Mouse (Mus musculus) embryonic facial prominence, embryonic 14.5 days (tissue): ENCODE data around the gene Atp6v1fnb. TPM values are rescaled to one million over a fixed set of nuclear protein-coding genes. Genes with fewer than 3 reads are reported as not detected.

ENCODE experiments used
- ATAC-seq: fragments of 200-750 bp; cut with Nextera tagmentation; 2 replicates; pipeline ENCODE4 v1.8.0; 2017; ENCODE audit warnings: low read depth, moderate number of reproducible peaks, moderate TSS enrichment
- DNase-seq: peaks from one replicate; pipeline ENCODE4 v3.0.0-alpha.2; 2015; ENCODE audit warnings: low spot score
- H3K27ac ChIP-seq: fragments of 300-500 bp; sonication (generic); replicated peaks from 2 replicates; pipeline ENCODE4 v1.5.1; 2014; ENCODE audit warnings: low read depth, mild to moderate bottlenecking, low read length, moderate library complexity
- H3K27me3 ChIP-seq: fragments of 300-500 bp; sonication (generic); replicated peaks from 2 replicates; pipeline ENCODE4 v1.6.1; 2014; ENCODE audit warnings: low read length; ENCODE audit not compliant: control insufficient read depth, insufficient read depth
- H3K36me3 ChIP-seq: fragments of 300-500 bp; sonication (generic); 2 replicates; pipeline ENCODE4 v1.6.1; 2014; ENCODE audit warnings: low read length, mixed read lengths; ENCODE audit not compliant: control insufficient read depth, insufficient read depth
- H3K4me1 ChIP-seq: fragments of 300-500 bp; sonication (generic); 2 replicates; pipeline ENCODE4 v1.6.1; 2014; ENCODE audit warnings: antibody characterized with exemption, low read length; ENCODE audit not compliant: control insufficient read depth, insufficient read depth
- H3K4me2 ChIP-seq: fragments of 300-500 bp; sonication (generic); 2 replicates; pipeline ENCODE4 v1.6.1; 2014; ENCODE audit warnings: low read depth, mild to moderate bottlenecking, low read length, moderate library complexity, mixed read lengths
- H3K4me3 ChIP-seq: fragments of 300-500 bp; sonication (generic); 2 replicates; pipeline ENCODE4 v1.5.1; 2014; ENCODE audit warnings: low read depth, mild to moderate bottlenecking, low read length
- H3K9ac ChIP-seq: fragments of 300-500 bp; sonication (generic); 2 replicates; pipeline ENCODE4 v1.6.1; 2014; ENCODE audit warnings: low read depth, mild to moderate bottlenecking, low read length, moderate library complexity, mixed read lengths
- H3K9me3 ChIP-seq: fragments of 300-500 bp; sonication (generic); 2 replicates; pipeline ENCODE4 v1.6.1; 2016; ENCODE audit warnings: low read length; ENCODE audit not compliant: control insufficient read depth
- WGBS: fragments of 180-500 bp; shearing (Covaris S2); extraction: QIAGEN DNeasy Blood & Tissue Kit; methylation state at CpG from one replicate; pipeline ENCODE4 v1.1.7; 2014; 5-methylcytosine and 5-hydroxymethylcytosine counted together
- polyA plus RNA-seq: library from polyadenylated mRNA; unstranded; fragments of >200 nt; fragmentation: Nextera tagmentation; extraction: Ambion mirVana; gene quantifications from 2 replicates; pipeline ENCODE4 v1.2.1, GENCODE M21; 2014

Gene Atp6v1fnb
- polyA plus RNA-seq, 1 experiment from 2014 or later = not detected

GRCm38 (mm10) chr6:29500177-29500576 lies 28.9 kb downstream of the Atp6v1fnb start:
- 91% methylated on average over 7 of the region's 7 CpGs for WGBS
- no peaks in the 10 kb centered on the region for H3K9me3 ChIP-seq
- H3K27me3 ChIP-seq = peaks cover 22% of the 10 kb centered on the region
- ATAC-seq (no peak), DNase-seq (no peak)
- H3K4me3 ChIP-seq = no peak overlapping the region
- H3K27ac ChIP-seq = no peak overlapping the region
- H3K9ac ChIP-seq = no peak overlapping the region
- H3K36me3 ChIP-seq = peaks cover 16% of the 10 kb centered on the region
- H3K4me2 ChIP-seq = no peak overlapping the region
- H3K4me1 ChIP-seq = no peaks in the 10 kb centered on the region

- ATAC-seq = no peak
- peaks cover 16% of the 10 kb centered on the region for H3K36me3 ChIP-seq
Observed at GRCm38 (mm10) chr6:29500810-29501209, 29.6 kb downstream of the Atp6v1fnb start.

GRCm38 (mm10) chr6:29501599-29501998 lies 30.4 kb downstream of the Atp6v1fnb start:
- no peak overlapping the region for H3K9ac ChIP-seq
- 86% methylated on average over 1 of the region's 1 CpGs for WGBS
- ATAC-seq (no peak), DNase-seq (no peak)
- no peak overlapping the region for H3K4me3 ChIP-seq
- H3K4me1 ChIP-seq = peaks cover under 1% of the 10 kb centered on the region; the same call in 1 of the 2 replicates
- H3K27me3 ChIP-seq = peaks cover 11% of the 10 kb centered on the region
- H3K36me3 ChIP-seq = peaks cover 15% of the 10 kb centered on the region
- H3K9me3 ChIP-seq = no peaks in the 10 kb centered on the region
- no peak overlapping the region for H3K27ac ChIP-seq
- H3K4me2 ChIP-seq = no peak overlapping the region

More at GRCm38 (mm10) chr6:29500810-29501209, 29.6 kb downstream of the Atp6v1fnb start:
- H3K27ac ChIP-seq = no peak overlapping the region
- no peak overlapping the region for H3K4me2 ChIP-seq
- 88% methylated on average over 6 of the region's 6 CpGs for WGBS
- peaks cover 19% of the 10 kb centered on the region for H3K27me3 ChIP-seq
- DNase-seq = no peak
- no peak overlapping the region for H3K4me3 ChIP-seq
- H3K9me3 ChIP-seq = no peaks in the 10 kb centered on the region
- no peak overlapping the region for H3K9ac ChIP-seq
- H3K4me1 ChIP-seq = no peaks in the 10 kb centered on the region

- H3K4me2 ChIP-seq = no peak overlapping the region
- no peak overlapping the region for H3K9ac ChIP-seq
- H3K4me1 ChIP-seq = peaks cover 15% of the 10 kb centered on the region; the same call in 1 of the 2 replicates
- no peaks in the 10 kb centered on the region for H3K27me3 ChIP-seq
- no peak overlapping the region for H3K27ac ChIP-seq
- H3K9me3 ChIP-seq = no peaks in the 10 kb centered on the region
- H3K4me3 ChIP-seq = no peak overlapping the region
- DNase-seq (no peak), ATAC-seq (no peak)
- 93% methylated on average over 5 of the region's 5 CpGs for WGBS
- H3K36me3 ChIP-seq = no peaks in the 10 kb centered on the region; the same call in 1 of the 2 replicates
Observed at GRCm38 (mm10) chr6:29505493-29505892, 34.3 kb downstream of the Atp6v1fnb start.

GRCm38 (mm10) chr6:29506834-29507233 lies 35.6 kb downstream of the Atp6v1fnb start:
- Histone ChIP-seq H3K27me3 (no peaks in the 10 kb centered on the region), H3K9me3 (no peaks in the 10 kb centered on the region), H3K9ac (peak overlapping the region; percentile 70), H3K36me3 (no peaks in the 10 kb centered on the region; the same call in 1 of the 2 replicates), H3K27ac (no peak overlapping the region), H3K4me1 (peaks cover 15% of the 10 kb centered on the region; the same call in 1 of the 2 replicates), H3K4me2 (peak overlapping the region; percentile 66), H3K4me3 (peak overlapping the region; percentile 61)
- ATAC-seq = 0 out of 2 replicates have a peak, but pooled peaks have one; percentile 34
- no peak for DNase-seq
- WGBS = 13% methylated on average over 8 of the region's 8 CpGs

GRCm38 (mm10) chr6:29507447-29508309 lies 36.4 kb downstream of the Atp6v1fnb start, which contains the start of gene Kcp:
Gene Kcp (minus strand): TSS chr6:29507952.
- Histone ChIP-seq H3K36me3 (no peaks in the 10 kb centered on the region; the same call in 1 of the 2 replicates), H3K27me3 (no peaks in the 10 kb centered on the region), H3K4me2 (peak within 1 kb of the TSS; percentile 66), H3K9me3 (no peaks in the 10 kb centered on the region), H3K4me3 (peak within 1 kb of the TSS; percentile 61), H3K4me1 (peaks cover 15% of the 10 kb centered on the region; the same call in 1 of the 2 replicates), H3K9ac (peak within 1 kb of the TSS; percentile 70), H3K27ac (0 out of 2 replicates have a peak within 1 kb of the TSS, but pooled peaks have one; percentile 17)
- under 1% methylated on average over 36 of the region's 47 CpGs for WGBS
- peak; percentile 61 for DNase-seq
- ATAC-seq = peak; percentile 71

GRCm38 (mm10) chr6:29509086-29509485 lies 37.8 kb downstream of the Atp6v1fnb start:
- Histone ChIP-seq H3K4me2 (no peak overlapping the region), H3K36me3 (no peaks in the 10 kb centered on the region), H3K9ac (no peak overlapping the region), H3K9me3 (no peaks in the 10 kb centered on the region), H3K27ac (no peak overlapping the region), H3K27me3 (no peaks in the 10 kb centered on the region), H3K4me1 (peaks cover 23% of the 10 kb centered on the region), H3K4me3 (no peak overlapping the region)
- no peak for DNase-seq
- ATAC-seq = no peak
- WGBS = 37% methylated on average over 2 of the region's 2 CpGs

- DNase-seq (peak; percentile 86), ATAC-seq (peak; percentile 82)
- H3K4me2 ChIP-seq = peak overlapping the region; percentile 48
- no peaks in the 10 kb centered on the region for H3K27me3 ChIP-seq
- peak overlapping the region; percentile 45 for H3K9ac ChIP-seq
- under 1% methylated on average over 11 of the region's 11 CpGs for WGBS
- H3K27ac ChIP-seq = peak overlapping the region; percentile 75
- peaks cover 13% of the 10 kb centered on the region; the same call in 1 of the 2 replicates for H3K4me1 ChIP-seq
- H3K9me3 ChIP-seq = no peaks in the 10 kb centered on the region
- H3K4me3 ChIP-seq = peak overlapping the region; percentile 24
- no peaks in the 10 kb centered on the region for H3K36me3 ChIP-seq
Observed at GRCm38 (mm10) chr6:29513284-29513683, 42.0 kb downstream of the Atp6v1fnb start.
